Mouse (Mus musculus): ENCODE measurements around the gene Sdhb.

DNA sequence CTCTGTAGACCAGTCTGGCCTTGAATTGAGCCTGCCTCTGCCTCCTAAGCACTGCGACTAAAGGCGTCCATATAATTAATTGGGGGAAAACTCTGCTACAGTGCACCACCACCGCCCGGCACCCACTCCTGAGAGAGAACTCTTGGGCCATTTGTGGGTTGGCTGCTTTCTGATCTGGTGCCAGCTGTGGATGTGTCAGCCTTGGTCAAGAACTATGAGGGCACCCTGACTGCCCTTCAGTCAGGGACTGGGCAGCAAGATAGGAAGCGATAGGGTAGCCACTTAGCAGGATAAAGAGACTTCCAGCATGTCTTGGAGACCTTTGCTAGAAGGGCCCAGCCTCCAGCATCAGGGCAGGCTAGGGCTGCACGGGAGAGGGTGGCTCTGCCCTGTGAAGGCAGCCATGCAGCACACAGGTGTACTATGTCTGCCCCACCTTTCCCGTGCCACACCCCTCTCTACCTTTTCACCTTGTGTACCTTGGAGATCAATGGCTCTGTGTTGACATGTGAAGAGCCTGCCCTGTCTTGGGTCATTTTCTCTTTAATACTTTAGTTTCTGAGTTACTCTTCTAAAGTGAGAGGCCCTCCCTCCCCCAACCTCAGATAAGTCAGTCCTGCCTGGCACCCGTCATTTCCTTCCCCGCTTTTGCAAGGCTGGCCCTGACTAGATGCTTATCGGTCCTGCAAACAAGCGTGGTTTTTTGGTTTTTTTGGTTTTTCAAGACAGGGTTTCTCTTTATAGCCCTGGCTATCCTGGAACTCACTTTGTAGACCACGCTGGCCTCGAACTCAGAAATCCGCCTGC, 17.1 kb downstream of the Sdhb start:
- no peak for TF ChIP-seq CTCF (IDR thresholded peaks at IDR 0.05; ENCODE audit: low read depth, low read length)
- TF ChIP-seq POLR2A (IDR thresholded peaks at IDR 0.05; ENCODE audit: insufficient read depth, low read length): no peak
